Mouse (Mus musculus) stomach, postnatal 0 days (tissue): Measurements from ENCODE around the gene Fbxo8. TPM values are rescaled to one million over a fixed set of nuclear protein-coding genes. Genes with fewer than 3 reads are reported as not detected.

ENCODE experiments used
- ATAC-seq: fragments of 200-750 bp; cut with Nextera tagmentation; 2 replicates; pipeline ENCODE4 v1.8.0; 2017; ENCODE audit not compliant: low FRiP score, low TSS enrichment
- DNase-seq: peaks from one replicate; pipeline ENCODE4 v3.0.0-alpha.2; 2016; ENCODE audit warnings: low spot score
- H3K27ac ChIP-seq: fragments of 300-500 bp; sonication (generic); replicated peaks from 2 replicates; pipeline ENCODE4 v1.5.1; 2014; ENCODE audit warnings: mild to moderate bottlenecking, control low read depth
- H3K27me3 ChIP-seq: fragments of 300-500 bp; sonication (generic); 2 replicates; pipeline ENCODE4 v1.6.1; 2014; ENCODE audit warnings: low read length; ENCODE audit not compliant: control insufficient read depth, insufficient read depth
- H3K36me3 ChIP-seq: fragments of 300-500 bp; sonication (generic); 2 replicates; pipeline ENCODE4 v1.6.1; 2014; ENCODE audit warnings: low read length, mixed read lengths; ENCODE audit not compliant: control insufficient read depth, insufficient read depth
- H3K4me1 ChIP-seq: fragments of 300-500 bp; sonication (generic); replicated peaks from 2 replicates; pipeline ENCODE4 v1.6.1; 2014; ENCODE audit warnings: antibody characterized with exemption; ENCODE audit not compliant: control insufficient read depth, insufficient read depth
- H3K4me2 ChIP-seq: fragments of 300-500 bp; sonication (generic); replicated peaks from 2 replicates; pipeline ENCODE4 v1.6.1; 2014; ENCODE audit warnings: low read depth, mild to moderate bottlenecking, control low read depth, moderate library complexity
- H3K4me3 ChIP-seq: fragments of 300-500 bp; sonication (generic); 2 replicates; pipeline ENCODE4 v1.5.1; 2014; ENCODE audit warnings: low read depth, low read length, control low read depth
- H3K9ac ChIP-seq: fragments of 300-500 bp; sonication (generic); 2 replicates; pipeline ENCODE4 v1.6.1; 2014; ENCODE audit warnings: mild to moderate bottlenecking, low read length, control low read depth, mixed read lengths
- H3K9me3 ChIP-seq: fragments of 300-500 bp; sonication (generic); 2 replicates; pipeline ENCODE4 v1.6.1; 2016; ENCODE audit warnings: low read length; ENCODE audit not compliant: control insufficient read depth
- CTCF ChIP-seq: IDR thresholded peaks from 2 replicates; pipeline ENCODE4 v1.5.1; 2016; ENCODE audit warnings: antibody characterized with exemption, low read depth, mild to moderate bottlenecking, moderate library complexity
- EP300 ChIP-seq: optimal IDR thresholded peaks from 2 replicates; pipeline ENCODE3; 2016; ENCODE audit warnings: antibody characterized with exemption
- WGBS: fragments of 180-500 bp; shearing (Covaris S2); extraction: QIAGEN DNeasy Blood & Tissue Kit; methylation state at CpG from one replicate; pipeline ENCODE4 v1.1.7; 2014; 5-methylcytosine and 5-hydroxymethylcytosine counted together
- polyA plus RNA-seq: library from polyadenylated mRNA; unstranded; fragments of >200 nt; fragmentation: Nextera tagmentation; extraction: Ambion mirVana; gene quantifications from 2 replicates; pipeline ENCODE4 v1.2.1, GENCODE M21; 2015

Fbxo8 gene
- polyA plus RNA-seq, 1 experiment from 2014 or later, result 38.9 TPM

GRCm38 (mm10) chr8:56589004-56589403 is 38.1 kb downstream of the Fbxo8 start:
- no peak for TF ChIP-seq EP300
- no peak for TF ChIP-seq CTCF
- no peaks in the 10 kb centered on the region for H3K27me3 ChIP-seq
- H3K4me1 ChIP-seq, result no peaks in the 10 kb centered on the region
- no peak for DNase-seq
- no peak overlapping the region for H3K9ac ChIP-seq
- H3K27ac ChIP-seq, result no peak overlapping the region
- no peaks in the 10 kb centered on the region for H3K9me3 ChIP-seq
- 27% methylated on average over 2 of the region's 2 CpGs for WGBS
- H3K4me3 ChIP-seq, result no peak overlapping the region
- no peak overlapping the region for H3K4me2 ChIP-seq
- H3K36me3 ChIP-seq, result no peaks in the 10 kb centered on the region
- ATAC-seq, result no peak

- H3K9ac ChIP-seq, result no peak overlapping the region
- no peaks in the 10 kb centered on the region for H3K4me1 ChIP-seq
- no peak for DNase-seq
- WGBS, result 94% methylated on average over 1 of the region's 1 CpGs
- no peak for ATAC-seq
- H3K4me3 ChIP-seq, result no peak overlapping the region
- H3K27me3 ChIP-seq, result no peaks in the 10 kb centered on the region
- TF ChIP-seq CTCF, result no peak
- TF ChIP-seq EP300, result no peak
- no peak overlapping the region for H3K4me2 ChIP-seq
- H3K27ac ChIP-seq, result no peak overlapping the region
- H3K9me3 ChIP-seq, result no peaks in the 10 kb centered on the region
- no peaks in the 10 kb centered on the region for H3K36me3 ChIP-seq
Observed at GRCm38 (mm10) chr8:56591084-56591483, 40.2 kb downstream of the Fbxo8 start.

GRCm38 (mm10) chr8:56591502-56591901 is 40.6 kb downstream of the Fbxo8 start:
- H3K4me1 ChIP-seq, result no peaks in the 10 kb centered on the region
- ATAC-seq, result no peak
- WGBS, result 92% methylated on average over 5 of the region's 5 CpGs

GRCm38 (mm10) chr8:56606481-56606880 is 55.6 kb downstream of the Fbxo8 start:
- H3K9ac ChIP-seq, result no peak overlapping the region
- DNase-seq (no peak), ATAC-seq (no peak)
- 14% methylated on average over 3 of the region's 3 CpGs for WGBS
- no peak overlapping the region for H3K27ac ChIP-seq
- H3K4me3 ChIP-seq, result no peak overlapping the region
- no peak overlapping the region for H3K4me2 ChIP-seq
- no peaks in the 10 kb centered on the region for H3K9me3 ChIP-seq
- H3K27me3 ChIP-seq, result no peaks in the 10 kb centered on the region
- no peaks in the 10 kb centered on the region for H3K36me3 ChIP-seq
- no peak for TF ChIP-seq CTCF
- no peak for TF ChIP-seq EP300
- no peaks in the 10 kb centered on the region for H3K4me1 ChIP-seq

More at GRCm38 (mm10) chr8:56591502-56591901, 40.6 kb downstream of the Fbxo8 start:
- no peak overlapping the region for H3K4me2 ChIP-seq
- no peaks in the 10 kb centered on the region for H3K9me3 ChIP-seq
- H3K9ac ChIP-seq, result no peak overlapping the region
- H3K36me3 ChIP-seq, result no peaks in the 10 kb centered on the region
- TF ChIP-seq CTCF (no peak), EP300 (no peak)
- no peak overlapping the region for H3K4me3 ChIP-seq
- DNase-seq, result no peak
- no peak overlapping the region for H3K27ac ChIP-seq
- H3K27me3 ChIP-seq, result no peaks in the 10 kb centered on the region

- ATAC-seq, result no peak
- Histone ChIP-seq H3K4me1 (no peaks in the 10 kb centered on the region), H3K27me3 (no peaks in the 10 kb centered on the region), H3K9me3 (no peaks in the 10 kb centered on the region), H3K4me2 (no peak overlapping the region), H3K4me3 (no peak overlapping the region), H3K27ac (no peak overlapping the region), H3K36me3 (no peaks in the 10 kb centered on the region), H3K9ac (no peak overlapping the region)
- DNase-seq, result no peak
- WGBS, result 66% methylated on average over 6 of the region's 6 CpGs
- TF ChIP-seq CTCF (no peak), EP300 (no peak)
Observed at GRCm38 (mm10) chr8:56611736-56612135, 60.8 kb downstream of the Fbxo8 start.

- Histone ChIP-seq H3K9me3 (no peaks in the 10 kb centered on the region), H3K36me3 (no peaks in the 10 kb centered on the region), H3K4me1 (no peaks in the 10 kb centered on the region), H3K4me3 (no peak overlapping the region), H3K27me3 (no peaks in the 10 kb centered on the region), H3K4me2 (no peak overlapping the region), H3K9ac (no peak overlapping the region), H3K27ac (no peak overlapping the region)
- no peak for ATAC-seq
- WGBS, result 82% methylated on average over 1 of the region's 1 CpGs
- no peak for TF ChIP-seq EP300
- no peak for TF ChIP-seq CTCF
- no peak for DNase-seq
Observed at GRCm38 (mm10) chr8:56614235-56614634, 63.3 kb downstream of the Fbxo8 start.
